Mouse (Mus musculus) liver, embryonic 15.5 days (tissue): ENCODE measurements around the gene Myd88. TPM values are rescaled to one million over a fixed set of nuclear protein-coding genes. Genes with fewer than 3 reads are reported as not detected.

Experiments used
- ATAC-seq: fragments of 200-750 bp; cut with Nextera tagmentation; 2 replicates; pipeline ENCODE4 v1.8.0; 2017; ENCODE audit warnings: moderate number of reproducible peaks, mild to moderate bottlenecking, moderate library complexity; ENCODE audit not compliant: insufficient read depth
- H3K27ac ChIP-seq: fragments of 300-500 bp; sonication (generic); replicated peaks from 2 replicates; pipeline ENCODE4 v1.5.1; 2015; ENCODE audit warnings: mild to moderate bottlenecking, inconsistent platforms
- H3K27me3 ChIP-seq: fragments of 300-500 bp; sonication (generic); 2 replicates; pipeline ENCODE4 v1.6.1; 2015; ENCODE audit warnings: mild to moderate bottlenecking, inconsistent platforms
- H3K36me3 ChIP-seq: fragments of 300-500 bp; sonication (generic); replicated peaks from 2 replicates; pipeline ENCODE4 v1.6.1; 2015; ENCODE audit warnings: moderate library complexity, mild to moderate bottlenecking, inconsistent platforms
- H3K4me1 ChIP-seq: fragments of 300-500 bp; sonication (generic); replicated peaks from 2 replicates; pipeline ENCODE4 v1.6.1; 2015; ENCODE audit warnings: inconsistent platforms
- H3K4me2 ChIP-seq: fragments of 300-500 bp; sonication (generic); 2 replicates; pipeline ENCODE4 v1.6.1; 2015; ENCODE audit warnings: moderate library complexity, mild to moderate bottlenecking, inconsistent platforms
- H3K4me3 ChIP-seq: fragments of 300-500 bp; sonication (generic); replicated peaks from 2 replicates; pipeline ENCODE4 v1.5.1; 2015; ENCODE audit warnings: mild to moderate bottlenecking, inconsistent platforms
- H3K9ac ChIP-seq: fragments of 300-500 bp; sonication (generic); 2 replicates; pipeline ENCODE4 v1.6.1; 2015; ENCODE audit warnings: moderate library complexity, mild to moderate bottlenecking, inconsistent platforms
- H3K9me3 ChIP-seq: fragments of 300-500 bp; sonication (generic); replicated peaks from 2 replicates; pipeline ENCODE4 v1.6.1; 2016; ENCODE audit warnings: inconsistent platforms
- WGBS: fragments of 180-500 bp; shearing (Covaris S2); methylation state at CpG from one replicate; pipeline ENCODE4 v1.1.7; 2015; ENCODE audit warnings: mixed read lengths; ENCODE audit not compliant: insufficient replicate concordance; 5-methylcytosine and 5-hydroxymethylcytosine counted together
- polyA plus RNA-seq: library from polyadenylated mRNA; unstranded; fragments of >200 nt; fragmentation: Nextera tagmentation; extraction: Ambion mirVana; gene quantifications from 2 replicates; pipeline ENCODE4 v1.2.1, GENCODE M21; 2015

Gene Myd88
- polyA plus RNA-seq, 1 experiment from 2014 or later, result 15.3 TPM

DNA sequence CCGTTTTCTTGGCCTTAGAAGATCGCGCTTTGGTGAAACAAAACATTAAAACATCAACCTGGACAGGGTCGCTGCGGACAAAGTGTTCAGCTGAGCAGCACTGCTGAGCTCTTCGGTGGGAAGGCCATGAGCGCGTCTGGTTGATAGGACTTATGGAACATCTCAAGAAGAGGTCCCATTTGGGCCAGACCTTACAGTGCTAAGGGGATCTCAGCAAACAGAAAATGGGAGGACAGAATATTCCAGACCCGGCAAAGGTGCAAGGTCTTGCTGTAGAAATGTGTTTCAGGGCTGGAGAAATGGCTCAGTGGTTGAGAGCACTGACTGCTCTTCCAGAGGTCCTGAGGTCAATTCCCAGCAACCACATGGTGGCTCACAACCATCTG, 18.0 kb downstream of the Myd88 start:
- 2% methylated on average over 9 of the region's 9 CpGs for WGBS
- ATAC-seq, result no peak
- Histone ChIP-seq H3K27ac (peak overlapping the region; percentile 99), H3K36me3 (no peaks in the 10 kb centered on the region), H3K9ac (peak overlapping the region; percentile 77), H3K4me1 (peaks cover 41% of the 10 kb centered on the region), H3K27me3 (no peaks in the 10 kb centered on the region), H3K4me3 (peak overlapping the region; percentile 86), H3K9me3 (no peaks in the 10 kb centered on the region), H3K4me2 (peak overlapping the region; percentile 96)

DNA sequence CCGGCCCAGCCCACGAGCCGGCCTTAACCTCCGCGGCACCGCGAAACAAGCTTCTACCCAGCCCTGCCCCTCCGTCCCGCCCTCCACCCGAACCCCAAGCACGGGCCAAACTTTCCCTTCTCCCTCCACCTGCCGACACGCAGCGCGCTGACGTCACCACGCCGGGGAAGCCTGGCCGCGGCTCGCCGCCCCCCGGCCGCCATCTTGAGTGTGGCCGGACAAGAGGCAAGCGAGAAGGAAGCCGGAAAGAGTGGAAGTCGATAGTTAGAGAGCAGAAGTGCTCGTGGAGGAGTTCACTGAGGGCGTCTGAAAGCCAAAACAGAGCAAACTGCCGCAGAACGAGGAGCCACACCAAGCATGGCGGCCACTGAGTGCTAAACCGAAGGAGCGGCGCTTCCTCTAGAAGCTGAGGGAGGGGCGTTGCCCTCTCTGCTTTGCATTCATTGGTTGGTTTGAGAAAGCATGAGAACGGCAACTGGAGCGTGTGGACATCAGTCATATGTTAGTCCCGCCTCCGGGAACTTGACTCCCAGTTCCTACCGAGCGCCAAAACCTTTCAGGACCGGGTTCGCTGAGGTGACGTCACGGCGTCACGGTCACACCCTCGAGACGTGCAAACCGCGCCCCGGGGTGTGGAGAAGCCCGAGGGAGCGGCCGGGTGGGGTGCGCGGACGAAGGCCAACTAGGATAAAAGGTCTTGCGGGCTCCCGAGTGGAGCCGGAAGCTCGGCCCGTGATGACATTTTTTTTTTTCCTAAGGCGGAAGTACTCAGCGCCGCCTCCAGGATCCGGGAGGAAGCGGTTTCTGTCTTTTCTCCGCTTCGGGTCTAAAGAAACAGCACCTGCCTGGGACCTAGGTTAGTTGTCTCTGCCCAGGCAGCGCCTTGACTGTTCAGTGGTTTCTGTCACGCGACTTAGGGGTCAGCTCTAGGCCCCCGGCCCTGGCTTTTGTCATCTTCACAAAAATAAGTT, 18.6 kb downstream of the Myd88 start, which contains the start of gene Oxsr1:
Gene Oxsr1 (minus strand): TSS at position 139 of the 971 bp plus-strand sequence.
- no peaks in the 10 kb centered on the region for H3K9me3 ChIP-seq
- peak within 1 kb of the TSS; percentile 99 for H3K27ac ChIP-seq
- H3K36me3 ChIP-seq, result no peaks in the 10 kb centered on the region
- peak; percentile 94 for ATAC-seq
- WGBS, result under 1% methylated on average over 76 of the region's 76 CpGs
- peak within 1 kb of the TSS; percentile 86 for H3K4me3 ChIP-seq
- peak within 1 kb of the TSS; percentile 83 for H3K9ac ChIP-seq
- H3K4me2 ChIP-seq, result peak within 1 kb of the TSS; percentile 96
- H3K27me3 ChIP-seq, result no peaks in the 10 kb centered on the region
- peaks cover 41% of the 10 kb centered on the region for H3K4me1 ChIP-seq

DNA sequence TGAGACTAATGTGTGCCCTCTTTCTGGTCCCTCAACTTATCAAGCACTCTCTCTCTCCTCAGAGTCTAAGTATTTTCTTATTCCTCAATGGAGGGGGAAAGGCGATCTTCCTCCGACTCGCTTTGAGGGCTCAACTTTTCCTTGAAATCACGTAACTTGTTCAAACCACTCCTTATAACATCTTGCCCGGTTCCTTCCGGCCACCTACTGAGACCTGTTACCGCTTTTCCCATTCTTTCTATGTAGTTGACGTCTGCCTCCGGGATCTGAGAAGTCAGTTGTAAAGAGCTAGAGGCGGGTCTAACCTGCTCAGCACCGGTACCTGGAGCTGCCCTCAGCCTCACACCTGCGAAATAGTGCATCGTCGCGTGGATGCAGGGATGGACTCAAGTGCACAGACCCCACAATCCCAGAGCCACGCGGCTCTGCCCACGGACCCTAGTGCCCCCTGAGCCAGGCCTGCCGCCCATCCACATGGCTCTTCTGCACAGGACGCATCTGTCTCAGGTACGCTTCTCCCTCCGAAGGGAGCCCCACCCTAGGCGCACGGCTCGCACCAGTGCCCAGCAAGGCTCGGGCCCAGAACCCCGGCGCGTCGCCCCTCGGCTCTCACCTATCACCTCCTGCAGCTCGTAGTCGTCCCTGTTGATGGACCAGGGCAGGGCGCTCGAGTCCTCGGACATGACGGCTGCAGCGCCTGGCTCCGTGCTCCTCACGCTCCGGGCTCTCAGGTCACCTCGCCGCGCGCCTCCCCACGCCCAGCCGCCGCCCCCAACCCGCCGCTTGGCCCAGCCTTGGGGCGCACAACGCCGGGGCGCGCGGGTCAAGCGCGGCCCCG, 19.6 kb downstream of the Myd88 start:
- Histone ChIP-seq H3K36me3 (no peaks in the 10 kb centered on the region), H3K9me3 (no peaks in the 10 kb centered on the region), H3K9ac (peak overlapping the region; percentile 83), H3K27me3 (no peaks in the 10 kb centered on the region), H3K4me1 (peaks cover 41% of the 10 kb centered on the region), H3K27ac (peak overlapping the region; percentile 99), H3K4me3 (peak overlapping the region; percentile 86), H3K4me2 (peak overlapping the region; percentile 96)
- peak; percentile 2 for ATAC-seq
- under 1% methylated on average over 59 of the region's 59 CpGs for WGBS

DNA sequence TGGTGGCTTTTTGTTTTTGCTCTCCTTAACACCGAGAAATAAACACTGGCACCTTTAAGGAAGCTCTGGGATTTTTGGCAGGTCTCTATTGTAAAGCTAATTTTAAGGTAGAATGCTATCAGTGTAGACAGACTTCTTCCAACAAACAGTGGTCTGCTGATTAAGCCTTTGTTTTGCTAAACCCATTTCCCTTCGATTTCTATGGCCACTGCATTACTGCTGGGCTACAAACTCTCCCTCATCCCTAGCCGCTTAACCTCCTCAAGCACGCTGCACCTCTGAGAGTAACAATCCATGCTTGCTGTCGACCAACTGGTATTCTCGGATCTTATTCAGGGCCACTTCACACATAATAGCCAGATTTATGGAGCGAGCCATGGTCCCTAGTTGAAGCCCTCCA, 20.3 kb downstream of the Myd88 start:
- 0 out of 2 replicates have a peak overlapping the region, but pooled peaks have one; percentile 99 for H3K27ac ChIP-seq
- no peaks in the 10 kb centered on the region for H3K27me3 ChIP-seq
- peaks cover 41% of the 10 kb centered on the region for H3K4me1 ChIP-seq
- H3K4me2 ChIP-seq, result peak overlapping the region; percentile 96
- peak overlapping the region; percentile 86 for H3K4me3 ChIP-seq
- H3K9me3 ChIP-seq, result no peaks in the 10 kb centered on the region
- H3K9ac ChIP-seq, result peak overlapping the region; percentile 83
- WGBS, result 8% methylated on average over 7 of the region's 7 CpGs
- no peaks in the 10 kb centered on the region for H3K36me3 ChIP-seq
- no peak for ATAC-seq

DNA sequence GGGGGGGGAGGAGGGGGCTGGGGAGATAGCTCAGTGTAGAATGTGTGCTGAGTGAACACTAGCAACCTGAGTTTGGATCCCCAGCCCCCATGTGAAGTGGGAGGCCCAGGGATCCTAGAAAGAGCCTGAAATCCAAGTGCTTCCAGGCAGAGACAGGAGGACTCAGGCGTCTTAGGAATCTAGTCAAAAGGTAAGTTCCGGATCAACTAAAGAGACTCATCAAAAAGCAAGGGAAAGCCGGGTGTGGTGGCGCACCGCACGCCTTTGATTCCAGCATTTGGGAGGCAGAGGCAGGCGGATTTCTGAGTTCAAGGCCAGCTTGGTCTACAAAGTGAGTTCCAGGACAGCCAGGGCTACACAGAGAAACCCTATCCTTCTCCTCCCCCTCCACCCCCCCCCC, 20.8 kb downstream of the Myd88 start:
- H3K9ac ChIP-seq, result no peak overlapping the region
- ATAC-seq, result no peak
- H3K4me2 ChIP-seq, result peak overlapping the region; percentile 96
- H3K27ac ChIP-seq, result no peak overlapping the region
- H3K4me3 ChIP-seq, result no peak overlapping the region; the same call in 1 of the 2 replicates
- no peaks in the 10 kb centered on the region for H3K9me3 ChIP-seq
- H3K27me3 ChIP-seq, result no peaks in the 10 kb centered on the region
- no peaks in the 10 kb centered on the region for H3K36me3 ChIP-seq
- peaks cover 41% of the 10 kb centered on the region for H3K4me1 ChIP-seq
- WGBS, result 82% methylated on average over 7 of the region's 7 CpGs

DNA sequence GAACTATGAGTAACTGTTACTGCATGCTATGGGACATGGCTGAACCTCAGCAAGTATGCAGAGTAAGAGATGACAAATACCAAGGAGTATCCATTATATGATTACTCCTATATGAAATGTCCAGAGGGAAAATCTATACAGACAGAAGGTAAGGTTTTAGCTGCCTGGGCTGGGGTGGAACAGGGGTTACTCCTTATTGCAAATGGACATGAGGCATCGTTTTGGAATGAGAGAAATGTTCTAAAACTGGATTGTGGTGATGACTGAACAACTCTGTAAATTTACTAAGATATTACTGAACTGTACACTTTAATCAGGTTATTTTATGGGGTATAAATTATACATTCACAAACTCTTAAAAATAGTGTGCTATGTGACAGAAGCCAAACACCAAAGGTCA, 22.3 kb downstream of the Myd88 start:
- no peak overlapping the region for H3K4me3 ChIP-seq
- no peak overlapping the region for H3K4me2 ChIP-seq
- peaks cover 36% of the 10 kb centered on the region for H3K4me1 ChIP-seq
- H3K9ac ChIP-seq, result no peak overlapping the region
- ATAC-seq, result no peak
- no peaks in the 10 kb centered on the region for H3K36me3 ChIP-seq
- no peaks in the 10 kb centered on the region for H3K27me3 ChIP-seq
- no peak overlapping the region for H3K27ac ChIP-seq
- H3K9me3 ChIP-seq, result no peaks in the 10 kb centered on the region
- WGBS, result 79% methylated on average over 1 of the region's 1 CpGs

DNA sequence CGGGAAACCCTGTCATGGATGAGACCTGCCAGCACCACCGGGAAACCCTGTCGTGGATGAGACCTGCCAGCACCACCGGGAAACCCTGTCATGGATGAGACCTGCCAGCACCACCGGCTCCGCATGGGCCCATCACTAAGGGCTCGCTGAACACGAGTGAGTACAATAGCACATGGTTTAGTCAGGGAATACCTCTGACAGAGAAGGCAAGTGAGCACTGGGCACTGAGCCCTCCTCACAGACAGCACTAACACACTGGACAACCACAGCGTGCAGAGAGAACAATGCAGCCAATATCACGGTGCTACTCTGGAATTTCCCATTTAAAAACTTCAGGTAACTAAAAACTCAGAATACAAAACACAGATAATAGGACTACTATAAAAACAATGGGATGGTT, 28.1 kb downstream of the Myd88 start:
- H3K27me3 ChIP-seq, result no peaks in the 10 kb centered on the region
- WGBS, result 92% methylated on average over 10 of the region's 10 CpGs
- ATAC-seq, result no peak
- H3K9me3 ChIP-seq, result no peaks in the 10 kb centered on the region
- 0 out of 2 replicates have a peak, but pooled peaks cover 5% of the 10 kb centered on the region for H3K4me1 ChIP-seq
- H3K36me3 ChIP-seq, result no peaks in the 10 kb centered on the region
- H3K9ac ChIP-seq, result no peak overlapping the region
- no peak overlapping the region for H3K4me2 ChIP-seq
- H3K4me3 ChIP-seq, result no peak overlapping the region
- no peak overlapping the region for H3K27ac ChIP-seq

DNA sequence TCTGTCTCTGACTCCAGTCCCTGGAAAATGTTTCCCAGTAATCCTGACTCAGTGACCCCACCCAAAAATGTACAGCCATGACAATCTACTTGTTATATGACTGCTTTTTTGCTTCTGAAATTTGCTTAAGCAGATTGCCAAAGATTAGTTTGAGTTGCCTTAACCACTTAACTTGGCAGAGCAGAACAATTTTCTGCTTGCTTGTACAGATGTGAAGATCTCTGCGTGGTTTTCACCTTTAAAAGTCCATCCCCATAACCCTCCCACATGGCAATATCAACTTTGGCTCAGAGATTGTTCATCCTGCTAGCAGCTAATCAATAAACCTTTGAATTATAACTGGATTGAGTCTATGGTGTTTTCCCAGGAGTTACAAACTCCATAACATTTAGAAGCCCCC, 32.1 kb downstream of the Myd88 start:
- 80% methylated on average over 1 of the region's 1 CpGs for WGBS
- Histone ChIP-seq H3K36me3 (no peaks in the 10 kb centered on the region), H3K27me3 (no peaks in the 10 kb centered on the region), H3K9ac (no peak overlapping the region), H3K4me1 (no peaks in the 10 kb centered on the region; the same call in 1 of the 2 replicates), H3K27ac (no peak overlapping the region), H3K9me3 (no peaks in the 10 kb centered on the region), H3K4me3 (no peak overlapping the region), H3K4me2 (no peak overlapping the region)
- no peak for ATAC-seq

DNA sequence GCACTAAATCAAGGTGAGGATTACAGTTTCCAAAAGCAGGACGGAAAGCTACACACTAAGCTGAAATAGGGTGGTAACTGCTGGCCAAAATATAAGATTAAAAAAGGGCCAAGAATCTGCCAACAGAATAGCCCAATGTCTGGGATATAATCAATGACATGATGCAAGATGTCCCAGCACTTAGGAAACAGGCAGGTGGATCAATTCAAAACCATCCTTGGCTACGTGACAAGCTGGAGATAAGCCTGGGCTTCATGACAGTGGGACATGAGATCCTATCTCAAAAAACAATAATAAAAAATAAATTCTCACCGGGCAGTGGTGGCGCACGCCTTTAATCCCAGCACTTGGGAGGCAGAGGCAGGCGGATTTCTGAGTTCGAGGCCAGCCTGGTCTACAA, 35.3 kb downstream of the Myd88 start:
- Histone ChIP-seq H3K4me2 (no peak overlapping the region), H3K4me1 (no peaks in the 10 kb centered on the region; the same call in 1 of the 2 replicates), H3K36me3 (peaks cover 20% of the 10 kb centered on the region), H3K4me3 (no peak overlapping the region), H3K9me3 (no peaks in the 10 kb centered on the region), H3K9ac (no peak overlapping the region), H3K27ac (no peak overlapping the region), H3K27me3 (no peaks in the 10 kb centered on the region)
- no peak for ATAC-seq
- 78% methylated on average over 7 of the region's 7 CpGs for WGBS

DNA sequence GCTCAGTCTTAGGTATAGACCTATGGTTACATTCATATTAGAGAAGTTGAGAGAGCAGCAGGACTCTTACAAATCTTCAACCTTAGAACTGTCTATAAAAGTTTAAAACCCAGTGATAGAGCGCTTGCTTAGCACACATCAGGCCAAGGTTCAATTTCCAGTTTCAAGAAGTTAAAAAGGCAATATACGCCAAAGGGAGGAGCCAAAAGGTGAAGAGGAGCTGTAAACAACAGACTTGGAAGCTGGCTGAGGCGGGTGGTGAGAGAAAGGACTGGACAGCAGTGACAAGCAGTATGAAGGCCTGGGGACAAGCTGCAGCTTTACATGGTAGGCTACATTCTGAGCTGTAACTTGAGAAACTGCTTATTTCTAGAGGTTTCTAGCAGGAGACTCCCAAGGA, 42.6 kb downstream of the Myd88 start:
- Histone ChIP-seq H3K9me3 (no peaks in the 10 kb centered on the region), H3K27ac (no peak overlapping the region), H3K4me3 (no peak overlapping the region), H3K4me1 (peaks cover 6% of the 10 kb centered on the region; the same call in 1 of the 2 replicates), H3K27me3 (no peaks in the 10 kb centered on the region), H3K36me3 (peaks cover 16% of the 10 kb centered on the region), H3K9ac (no peak overlapping the region), H3K4me2 (no peak overlapping the region)
- WGBS, result 80% methylated on average over 3 of the region's 3 CpGs
- ATAC-seq, result no peak

DNA sequence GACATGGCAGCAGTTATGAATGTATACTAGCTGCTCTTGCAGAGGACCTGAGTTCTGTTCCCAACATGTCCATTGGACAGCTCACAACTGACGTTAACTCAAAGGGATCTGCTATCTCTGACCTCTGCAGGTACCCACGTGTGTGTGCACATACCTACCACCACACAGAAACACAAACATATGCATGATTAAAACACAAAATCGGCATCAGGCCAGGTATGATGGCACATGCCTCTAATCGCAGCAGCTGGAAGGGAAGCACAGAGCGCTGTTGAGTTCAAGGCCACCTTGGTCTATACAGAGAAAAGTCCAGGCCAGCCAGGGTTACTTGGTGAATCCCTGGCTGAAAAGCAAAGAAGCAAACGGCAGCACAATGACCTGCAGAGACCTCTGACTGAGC, 43.5 kb downstream of the Myd88 start:
- no peak for ATAC-seq
- Histone ChIP-seq H3K27ac (no peak overlapping the region), H3K27me3 (no peaks in the 10 kb centered on the region), H3K9me3 (no peaks in the 10 kb centered on the region), H3K4me3 (no peak overlapping the region), H3K9ac (no peak overlapping the region), H3K4me1 (peaks cover 6% of the 10 kb centered on the region; the same call in 1 of the 2 replicates), H3K36me3 (peaks cover 18% of the 10 kb centered on the region), H3K4me2 (no peak overlapping the region)
- 72% methylated on average over 6 of the region's 6 CpGs for WGBS
